Mouse (Mus musculus) liver, embryonic 12.5 days (tissue): ENCODE measurements at regions not wholly inside any gene's neighbourhood (a gene's known extent, or its start where the extent isn't known, plus 50 kb on each side); places are given as distances from the start of the nearest gene placed in this dataset.

Experiments used
- ATAC-seq: fragments of 200-750 bp; cut with Nextera tagmentation; 2 replicates; pipeline ENCODE4 v1.8.0; 2017; ENCODE audit warnings: moderate number of reproducible peaks, mild to moderate bottlenecking, moderate library complexity
- H3K27ac ChIP-seq: fragments of 300-500 bp; sonication (generic); 2 replicates; pipeline ENCODE4 v1.5.1; 2016; ENCODE audit warnings: mild to moderate bottlenecking
- H3K27me3 ChIP-seq: fragments of 300-500 bp; sonication (generic); replicated peaks from 2 replicates; pipeline ENCODE4 v1.6.1; 2016; ENCODE audit warnings: mild to moderate bottlenecking, moderate library complexity
- H3K36me3 ChIP-seq: fragments of 300-500 bp; sonication (generic); 2 replicates; pipeline ENCODE4 v1.6.1; 2016; ENCODE audit warnings: mild to moderate bottlenecking, moderate library complexity
- H3K4me1 ChIP-seq: fragments of 300-500 bp; sonication (generic); 2 replicates; pipeline ENCODE4 v1.6.1; 2016
- H3K4me2 ChIP-seq: fragments of 300-500 bp; sonication (generic); 2 replicates; pipeline ENCODE4 v1.6.1; 2016; ENCODE audit warnings: mild to moderate bottlenecking, moderate library complexity
- H3K4me3 ChIP-seq: fragments of 300-500 bp; sonication (generic); 2 replicates; pipeline ENCODE4 v1.5.1; 2016; ENCODE audit warnings: mild to moderate bottlenecking, moderate library complexity
- H3K9ac ChIP-seq: fragments of 300-500 bp; sonication (generic); 2 replicates; pipeline ENCODE4 v1.6.1; 2016; ENCODE audit warnings: mild to moderate bottlenecking, moderate library complexity
- H3K9me3 ChIP-seq: fragments of 300-500 bp; sonication (generic); replicated peaks from 2 replicates; pipeline ENCODE4 v1.6.1; 2016; ENCODE audit warnings: mild to moderate bottlenecking, moderate library complexity
- WGBS: fragments of 180-500 bp; shearing (Covaris S2); methylation state at CpG from one replicate; pipeline ENCODE4 v1.1.7; 2016; ENCODE audit not compliant: insufficient replicate concordance; 5-methylcytosine and 5-hydroxymethylcytosine counted together

GRCm38 (mm10) chr2:117943666-117944065 lies 168.0 kb upstream of the Thbs1 start:
- Histone ChIP-seq H3K4me1 (no peaks in the 10 kb centered on the region), H3K4me3 (no peak overlapping the region), H3K27ac (no peak overlapping the region), H3K27me3 (no peaks in the 10 kb centered on the region), H3K36me3 (no peaks in the 10 kb centered on the region), H3K9ac (no peak overlapping the region), H3K4me2 (no peak overlapping the region), H3K9me3 (no peaks in the 10 kb centered on the region)
- no peak for ATAC-seq
- WGBS: 54% methylated on average over 5 of the region's 5 CpGs

GRCm38 (mm10) chr2:117944325-117944724 lies 167.4 kb upstream of the Thbs1 start:
- Histone ChIP-seq H3K4me1 (no peaks in the 10 kb centered on the region), H3K27me3 (no peaks in the 10 kb centered on the region), H3K4me3 (no peak overlapping the region), H3K36me3 (no peaks in the 10 kb centered on the region), H3K4me2 (no peak overlapping the region), H3K9me3 (no peaks in the 10 kb centered on the region), H3K9ac (no peak overlapping the region), H3K27ac (no peak overlapping the region)
- WGBS: 90% methylated on average over 1 of the region's 1 CpGs
- no peak for ATAC-seq

GRCm38 (mm10) chr2:117944942-117945341 lies 166.7 kb upstream of the Thbs1 start:
- WGBS: 29% methylated on average over 2 of the region's 2 CpGs
- no peak overlapping the region for H3K9ac ChIP-seq
- no peaks in the 10 kb centered on the region for H3K36me3 ChIP-seq
- no peak overlapping the region for H3K27ac ChIP-seq
- no peaks in the 10 kb centered on the region for H3K27me3 ChIP-seq
- no peaks in the 10 kb centered on the region for H3K9me3 ChIP-seq
- no peak overlapping the region for H3K4me3 ChIP-seq
- no peak overlapping the region for H3K4me2 ChIP-seq
- H3K4me1 ChIP-seq: no peaks in the 10 kb centered on the region
- no peak for ATAC-seq

- Histone ChIP-seq H3K27ac (no peak overlapping the region), H3K27me3 (no peaks in the 10 kb centered on the region), H3K4me1 (no peaks in the 10 kb centered on the region), H3K9me3 (no peaks in the 10 kb centered on the region), H3K36me3 (no peaks in the 10 kb centered on the region), H3K4me2 (no peak overlapping the region), H3K4me3 (no peak overlapping the region), H3K9ac (no peak overlapping the region)
- 68% methylated on average over 5 of the region's 5 CpGs for WGBS
- ATAC-seq: no peak
These were observed 161.0 kb upstream of the Thbs1 start for GRCm38 (mm10) chr2:117950431-117951336.

GRCm38 (mm10) chr2:117951337-117951718 lies 160.3 kb upstream of the Thbs1 start:
- no peaks in the 10 kb centered on the region for H3K36me3 ChIP-seq
- H3K9ac ChIP-seq: no peak overlapping the region
- no peaks in the 10 kb centered on the region for H3K4me1 ChIP-seq
- no peak for ATAC-seq
- H3K4me2 ChIP-seq: no peak overlapping the region
- no peak overlapping the region for H3K4me3 ChIP-seq
- H3K27me3 ChIP-seq: no peaks in the 10 kb centered on the region
- no peaks in the 10 kb centered on the region for H3K9me3 ChIP-seq
- WGBS: 51% methylated on average over 2 of the region's 2 CpGs
- H3K27ac ChIP-seq: no peak overlapping the region

- no peak overlapping the region for H3K9ac ChIP-seq
- H3K4me2 ChIP-seq: no peak overlapping the region
- H3K4me1 ChIP-seq: no peaks in the 10 kb centered on the region
- H3K27ac ChIP-seq: no peak overlapping the region
- 53% methylated on average over 4 of the region's 4 CpGs for WGBS
- H3K4me3 ChIP-seq: no peak overlapping the region
- ATAC-seq: no peak
- no peaks in the 10 kb centered on the region for H3K27me3 ChIP-seq
- H3K36me3 ChIP-seq: no peaks in the 10 kb centered on the region
- H3K9me3 ChIP-seq: no peaks in the 10 kb centered on the region
These were observed 152.9 kb upstream of the Thbs1 start for GRCm38 (mm10) chr2:117958737-117959136.

GRCm38 (mm10) chr2:117959440-117959839 lies 152.2 kb upstream of the Thbs1 start:
- ATAC-seq: no peak
- no peak overlapping the region for H3K27ac ChIP-seq
- H3K27me3 ChIP-seq: no peaks in the 10 kb centered on the region
- no peaks in the 10 kb centered on the region for H3K4me1 ChIP-seq
- H3K4me2 ChIP-seq: no peak overlapping the region
- H3K36me3 ChIP-seq: no peaks in the 10 kb centered on the region
- H3K9ac ChIP-seq: no peak overlapping the region
- H3K9me3 ChIP-seq: no peaks in the 10 kb centered on the region
- no peak overlapping the region for H3K4me3 ChIP-seq

GRCm38 (mm10) chr2:117962531-117962930 lies 149.1 kb upstream of the Thbs1 start:
- Histone ChIP-seq H3K36me3 (no peaks in the 10 kb centered on the region), H3K27ac (no peak overlapping the region), H3K4me1 (no peaks in the 10 kb centered on the region), H3K4me2 (no peak overlapping the region), H3K9me3 (no peaks in the 10 kb centered on the region), H3K4me3 (no peak overlapping the region), H3K9ac (no peak overlapping the region), H3K27me3 (no peaks in the 10 kb centered on the region)
- ATAC-seq: no peak
- 31% methylated on average over 4 of the region's 4 CpGs for WGBS

GRCm38 (mm10) chr2:117963526-117963925 lies 148.2 kb upstream of the Thbs1 start:
- no peak for ATAC-seq
- no peaks in the 10 kb centered on the region for H3K4me1 ChIP-seq
- no peaks in the 10 kb centered on the region for H3K9me3 ChIP-seq
- H3K27ac ChIP-seq: no peak overlapping the region
- H3K36me3 ChIP-seq: no peaks in the 10 kb centered on the region
- H3K4me3 ChIP-seq: no peak overlapping the region
- H3K9ac ChIP-seq: no peak overlapping the region
- WGBS: 64% methylated on average over 2 of the region's 2 CpGs
- no peak overlapping the region for H3K4me2 ChIP-seq
- no peaks in the 10 kb centered on the region for H3K27me3 ChIP-seq

- no peaks in the 10 kb centered on the region for H3K9me3 ChIP-seq
- no peak overlapping the region for H3K27ac ChIP-seq
- H3K4me1 ChIP-seq: no peaks in the 10 kb centered on the region
- no peak overlapping the region for H3K9ac ChIP-seq
- no peak for ATAC-seq
- no peaks in the 10 kb centered on the region for H3K36me3 ChIP-seq
- no peak overlapping the region for H3K4me3 ChIP-seq
- no peaks in the 10 kb centered on the region for H3K27me3 ChIP-seq
- no peak overlapping the region for H3K4me2 ChIP-seq
- WGBS: 70% methylated on average over 4 of the region's 4 CpGs
These were observed 145.9 kb upstream of the Thbs1 start for GRCm38 (mm10) chr2:117965758-117966157.

- H3K27me3 ChIP-seq: no peaks in the 10 kb centered on the region
These were observed 142.9 kb upstream of the Thbs1 start for GRCm38 (mm10) chr2:117968731-117969130.

GRCm38 (mm10) chr2:117970631-117971030 lies 141.0 kb upstream of the Thbs1 start:
- Histone ChIP-seq H3K9ac (no peak overlapping the region), H3K4me2 (no peak overlapping the region), H3K27ac (no peak overlapping the region), H3K4me1 (no peaks in the 10 kb centered on the region), H3K4me3 (no peak overlapping the region), H3K27me3 (no peaks in the 10 kb centered on the region), H3K36me3 (no peaks in the 10 kb centered on the region), H3K9me3 (no peaks in the 10 kb centered on the region)
- no peak for ATAC-seq
- WGBS: 68% methylated on average over 5 of the region's 5 CpGs

More at GRCm38 (mm10) chr2:117968731-117969130, 142.9 kb upstream of the Thbs1 start:
- WGBS: 96% methylated on average over 1 of the region's 1 CpGs
- Histone ChIP-seq H3K9ac (no peak overlapping the region), H3K9me3 (no peaks in the 10 kb centered on the region), H3K27ac (no peak overlapping the region), H3K4me1 (no peaks in the 10 kb centered on the region), H3K4me3 (no peak overlapping the region), H3K36me3 (no peaks in the 10 kb centered on the region), H3K4me2 (no peak overlapping the region)
- ATAC-seq: no peak

GRCm38 (mm10) chr2:117977033-117977432 lies 134.6 kb upstream of the Thbs1 start:
- Histone ChIP-seq H3K4me1 (no peaks in the 10 kb centered on the region), H3K4me3 (no peak overlapping the region), H3K4me2 (no peak overlapping the region), H3K27me3 (no peaks in the 10 kb centered on the region), H3K9me3 (no peaks in the 10 kb centered on the region), H3K36me3 (no peaks in the 10 kb centered on the region), H3K27ac (no peak overlapping the region), H3K9ac (no peak overlapping the region)
- no peak for ATAC-seq
- WGBS: 39% methylated on average over 9 of the region's 9 CpGs
